Mouse (Mus musculus) liver, embryonic 14.5 days (tissue): ENCODE data around the gene Pcif1.

Source experiments
- CTCF ChIP-seq: IDR thresholded peaks from 2 replicates; pipeline ENCODE4 v1.5.1; 2016; ENCODE audit warnings: antibody characterized with exemption, low read depth, control low read depth
- EP300 ChIP-seq: IDR thresholded peaks from 2 replicates; pipeline ENCODE4 v1.6.1; 2016; ENCODE audit warnings: antibody characterized with exemption, low read depth

DNA sequence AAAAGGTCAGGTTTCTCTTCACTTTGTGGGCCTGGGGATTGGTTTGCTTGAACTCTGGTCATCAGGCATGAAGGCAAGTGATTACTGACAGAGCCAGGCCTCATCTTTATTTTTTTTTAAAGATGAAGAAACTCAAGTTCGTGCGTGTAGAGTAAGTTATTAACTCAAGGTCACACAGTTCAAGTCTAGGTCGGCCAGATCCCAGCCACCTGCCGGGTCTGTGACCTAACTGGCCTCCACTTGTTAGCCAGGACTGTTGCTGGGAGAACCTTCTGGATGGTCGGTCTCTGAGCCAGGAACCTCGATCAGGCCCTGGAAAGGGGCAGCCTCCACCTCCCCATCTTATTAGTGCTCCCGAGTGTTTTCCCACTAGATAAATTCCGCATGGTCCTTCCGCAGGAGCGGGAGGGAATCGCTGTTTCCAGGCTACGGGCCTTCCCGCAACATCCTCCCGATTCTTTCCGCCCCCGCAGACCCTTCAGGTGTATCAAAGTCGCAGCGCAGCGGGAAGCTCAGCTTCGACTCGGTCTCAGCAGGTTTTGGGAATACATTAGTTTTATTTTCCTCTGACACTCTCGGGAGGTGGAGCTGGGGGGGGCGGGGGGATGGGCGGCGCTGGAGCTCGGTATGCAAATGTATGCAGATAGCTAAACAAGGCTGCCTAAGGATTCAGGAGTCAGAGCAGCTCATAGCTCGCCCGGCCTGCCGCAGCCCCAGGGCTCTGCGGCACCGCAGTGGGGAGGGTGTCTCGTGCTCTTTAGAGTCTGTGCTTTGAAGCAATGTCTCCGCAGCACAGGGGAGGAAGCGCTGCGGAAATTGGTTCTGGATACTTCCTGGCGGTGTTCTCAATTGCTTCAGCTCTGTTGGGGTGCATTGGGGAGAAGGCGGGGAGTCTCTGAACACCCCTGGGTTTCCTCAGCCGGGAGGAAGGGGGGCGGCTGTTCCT is 59.3 kb downstream of the Pcif1 start:
- TF ChIP-seq CTCF: no peak
- no peak for TF ChIP-seq EP300
